Comparison of ENCODE assay signal across 23 mouse cellular contexts in the genomic region with DNA sequence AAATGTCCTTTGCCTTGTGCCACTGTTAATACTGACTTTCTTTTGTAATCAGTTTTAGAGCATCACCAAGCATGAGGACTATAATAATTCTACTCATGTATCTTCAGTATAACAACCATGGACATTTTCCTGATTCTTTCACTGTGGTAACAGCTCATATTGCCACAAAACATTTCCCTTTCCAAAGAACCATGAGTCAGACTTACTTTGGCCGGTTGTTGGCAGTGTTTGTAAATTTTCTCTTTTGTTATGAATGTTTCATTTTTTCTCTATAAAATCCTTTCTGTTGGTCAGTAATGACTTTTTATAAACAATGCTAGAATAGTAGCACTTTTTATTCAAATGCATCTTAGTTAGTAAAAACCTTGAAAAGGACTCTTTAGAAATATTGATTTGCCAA. TPM values are rescaled to one million over a fixed set of nuclear protein-coding genes. Genes with fewer than 3 reads are reported as not detected.
"Had no signal": no experiment of that assay in that cellular context is flagged by ENCODE, and none has a peak within 500 bp of the region (broad histone marks: within the 10 kb centered on the region; RNA-seq: fewer than 3 reads in every experiment).

No protein-coding gene starts in this region.

- DNase-seq: gastrocnemius, adult 2 months; gastrocnemius, postnatal 10 days; gastrocnemius, postnatal 25 days; heart, adult 18-20 months; heart, postnatal 10 days; heart, postnatal 4 days; kidney, adult 18-20 months; kidney, adult 8-10 months; kidney, postnatal 10 days; kidney, postnatal 25 days; kidney, postnatal 4 days; left cerebral cortex, postnatal 4 days had no signal

RNA-seq across cellular contexts. Expression of a gene that starts 38.0 kb away (rescaled TPM):
- total RNA-seq: gastrocnemius, adult 2 months; gastrocnemius, postnatal 10 days; gastrocnemius, postnatal 25 days; gastrocnemius, postnatal 4 days; granulocyte monocyte progenitor cell, adult 5-6 weeks; heart, adult 18-20 months; heart, adult 8-10 months; heart, postnatal 10 days; heart, postnatal 25 days; heart, postnatal 4 days; layer of hippocampus, adult 2 months; layer of hippocampus, postnatal 10 days; layer of hippocampus, postnatal 25 days; left cerebral cortex, adult 2 months; left cerebral cortex, postnatal 10 days; left cerebral cortex, postnatal 25 days; left cerebral cortex, postnatal 4 days; liver, adult 2 months had no signal

RNA-seq across cellular contexts. Expression of a gene that starts 56.5 kb away (rescaled TPM):
- total RNA-seq: gastrocnemius, adult 2 months; gastrocnemius, postnatal 25 days; heart, postnatal 4 days; layer of hippocampus, adult 2 months; layer of hippocampus, postnatal 10 days; layer of hippocampus, postnatal 25 days; left cerebral cortex, adult 2 months; left cerebral cortex, postnatal 10 days; left cerebral cortex, postnatal 25 days had no signal
